Mouse (Mus musculus) gastrocnemius, postnatal 4 days (tissue): Measurements from ENCODE around the gene Arhgef28. TPM values are rescaled to one million over a fixed set of nuclear protein-coding genes. Genes with fewer than 3 reads are reported as not detected.
"Not testable (repeated sequence)": the region's sequence is repeated elsewhere in the genome, so short reads cannot be mapped to it uniquely, and the experiment has no call there.

Experiments
- DNase-seq, 2 experiments: peaks; one replicate each; pipeline ENCODE4 v3.0.0; 2021 to 2022; ENCODE audit warnings: low spot score in 2 of 2, mixed read lengths in 2 of 2
- total RNA-seq, 2 experiments: library from RNA; stranded (reverse); gene quantifications; 2 replicates each; pipeline ENCODE4 v1.2.3; 2021

Arhgef28 gene
- total RNA-seq, 2 experiments from 2014 or later = 4.8 to 5.9 TPM

DNA sequence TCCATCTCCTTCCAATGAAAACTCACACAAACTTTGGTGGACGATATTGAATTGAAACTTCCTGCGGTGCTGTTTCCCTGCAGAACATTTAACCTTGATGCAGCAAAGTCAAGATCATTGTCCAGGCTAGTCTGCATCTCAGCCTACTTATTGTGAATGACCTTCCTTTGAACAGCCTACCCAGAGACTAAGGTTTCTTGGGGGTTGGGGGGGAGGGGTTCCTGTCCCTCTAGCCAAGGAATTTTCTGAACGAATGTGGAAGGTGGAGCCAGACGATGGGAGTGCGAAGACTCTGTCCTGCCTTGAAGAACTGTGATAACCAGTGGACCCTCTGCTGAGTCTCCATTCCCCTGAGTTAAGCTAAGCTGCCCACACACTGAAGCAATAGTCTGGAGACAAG, 80.6 kb downstream of the Arhgef28 start:
- no peak for DNase-seq

DNA sequence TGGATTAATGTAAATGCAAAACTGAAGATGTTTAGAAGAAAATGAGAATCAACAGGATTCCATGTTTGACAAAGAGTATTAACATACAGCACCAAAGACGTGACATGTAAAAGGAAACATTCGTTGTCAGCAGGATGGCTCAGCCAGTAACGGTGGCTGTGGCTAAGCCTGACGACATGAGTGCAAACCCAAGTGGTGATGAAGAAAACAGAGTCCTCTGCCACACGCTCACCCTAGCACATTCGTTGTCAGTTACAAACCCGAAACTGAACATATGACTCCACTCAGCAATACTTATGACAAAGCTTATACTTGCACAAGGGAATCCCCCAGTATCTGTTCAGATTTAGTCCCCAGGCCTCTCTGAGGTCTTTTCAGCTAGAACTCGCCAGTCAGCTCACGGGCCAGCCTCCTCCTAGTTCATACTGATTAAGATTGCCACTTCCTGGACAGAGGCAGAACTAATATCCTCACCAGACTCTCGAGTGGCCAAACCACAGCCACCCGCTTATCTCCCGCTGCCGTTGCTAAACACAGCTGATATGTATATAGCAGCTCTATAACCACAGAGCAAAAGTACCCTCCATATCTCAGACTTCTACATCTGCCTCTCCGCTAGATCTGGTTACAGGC, 82.0 kb downstream of the Arhgef28 start:
- DNase-seq = no peak

DNA sequence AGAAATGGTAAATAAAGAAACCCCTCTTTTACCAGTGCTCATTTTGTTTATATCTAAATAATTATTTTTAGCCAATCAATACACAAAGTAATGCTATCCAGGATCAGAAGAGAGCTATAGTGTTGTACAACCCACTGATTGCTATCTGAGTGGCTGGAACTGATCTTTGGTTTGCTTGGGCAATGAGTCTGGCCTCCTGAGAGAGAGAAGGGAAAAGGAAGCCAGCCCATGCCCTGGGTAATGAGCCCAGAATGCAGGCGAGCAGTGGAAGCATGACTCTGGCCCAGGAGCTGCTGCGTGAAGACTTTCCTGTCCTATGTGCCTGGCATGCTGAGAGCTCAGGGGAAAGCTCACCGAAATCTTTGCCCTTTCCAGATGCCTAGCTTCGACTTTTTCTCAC, 83.5 kb downstream of the Arhgef28 start:
- no peak for DNase-seq

DNA sequence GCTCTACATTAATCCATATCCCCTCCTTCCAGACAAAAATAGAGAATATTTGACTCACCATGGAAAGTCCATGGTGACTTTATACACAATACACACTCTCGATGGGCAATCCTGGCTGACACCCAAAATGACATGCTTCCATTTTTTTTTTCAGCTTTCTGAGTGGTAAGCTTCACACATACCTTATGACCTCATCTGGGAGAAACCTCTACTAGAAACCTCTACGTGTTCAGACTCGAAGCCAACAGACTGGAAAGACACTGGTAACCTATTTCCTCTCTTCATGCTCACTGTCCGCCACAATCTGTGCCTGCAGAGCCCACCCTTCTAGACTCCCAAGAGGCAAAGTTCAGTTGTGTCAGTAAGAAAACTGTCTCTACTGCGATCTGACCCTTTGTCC, 84.2 kb downstream of the Arhgef28 start:
- no peak for DNase-seq

- no peak for DNase-seq
Observed at GRCm38 (mm10) chr13:98121124-98121470, 85.1 kb downstream of the Arhgef28 start.

- no peak for DNase-seq
Observed at GRCm38 (mm10) chr13:98120356-98121123, 85.7 kb downstream of the Arhgef28 start.

DNA sequence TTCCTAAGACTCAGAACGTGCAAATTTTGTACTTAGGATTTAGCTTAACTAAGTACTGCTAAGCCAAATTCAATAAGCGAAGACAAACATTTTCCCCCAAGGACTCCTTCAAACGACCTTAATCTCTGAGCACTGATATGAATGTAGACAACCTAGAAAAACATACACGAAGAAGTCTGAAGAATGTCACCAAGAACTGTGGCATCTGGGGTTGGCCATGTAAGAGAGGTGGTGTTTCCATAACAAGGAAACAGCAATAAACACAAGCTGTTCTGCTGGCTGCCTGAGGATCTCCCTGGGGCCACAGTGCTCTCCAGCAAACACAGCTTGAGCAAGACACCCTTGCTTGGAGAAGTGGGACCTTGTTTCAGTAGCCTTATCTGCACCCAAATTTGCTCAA, 87.9 kb downstream of the Arhgef28 start:
- DNase-seq = no peak

GRCm38 (mm10) chr13:98117566-98118254, 88.5 kb downstream of the Arhgef28 start:
- DNase-seq = no peak

DNA sequence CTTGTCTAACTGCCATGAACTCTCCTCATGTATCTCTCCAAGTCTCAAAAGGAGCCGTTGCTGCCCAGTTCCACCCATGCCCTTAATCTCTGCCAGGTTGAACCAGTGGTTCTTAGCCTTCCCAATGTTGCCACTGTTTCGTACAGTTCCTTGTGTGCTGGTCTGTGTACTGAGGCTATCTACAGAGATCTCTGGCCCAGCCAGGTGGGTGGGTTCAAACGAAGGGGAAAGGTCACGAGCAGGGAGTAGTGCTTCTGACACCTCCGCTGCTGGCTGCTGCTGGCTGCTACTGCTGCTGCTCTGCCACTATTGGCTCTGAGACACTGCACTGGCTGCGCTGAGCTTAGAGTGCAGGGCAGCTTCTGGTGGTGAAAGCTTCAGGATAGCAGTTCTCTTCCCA, 90.6 kb downstream of the Arhgef28 start:
- DNase-seq = no peak

DNA sequence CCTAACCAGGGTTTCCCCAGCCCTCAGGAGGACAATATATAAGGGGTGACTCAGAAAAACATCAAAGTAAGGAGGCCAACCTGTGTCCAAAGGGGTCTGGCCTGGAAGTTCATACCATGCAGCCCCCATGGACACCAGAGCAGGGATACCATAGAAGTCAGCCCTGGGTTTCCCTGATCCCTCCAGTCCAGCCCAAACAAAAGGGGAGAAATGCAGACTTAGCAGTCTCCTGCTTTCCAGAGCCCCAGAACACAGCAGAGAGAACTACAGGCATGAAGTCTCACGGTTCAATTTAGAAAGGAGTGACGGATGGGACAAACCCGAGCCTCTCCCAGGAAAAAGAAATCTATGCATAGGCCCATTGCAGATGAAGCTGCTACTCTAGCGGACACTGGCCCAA, 91.2 kb downstream of the Arhgef28 start:
- no peak for DNase-seq

DNA sequence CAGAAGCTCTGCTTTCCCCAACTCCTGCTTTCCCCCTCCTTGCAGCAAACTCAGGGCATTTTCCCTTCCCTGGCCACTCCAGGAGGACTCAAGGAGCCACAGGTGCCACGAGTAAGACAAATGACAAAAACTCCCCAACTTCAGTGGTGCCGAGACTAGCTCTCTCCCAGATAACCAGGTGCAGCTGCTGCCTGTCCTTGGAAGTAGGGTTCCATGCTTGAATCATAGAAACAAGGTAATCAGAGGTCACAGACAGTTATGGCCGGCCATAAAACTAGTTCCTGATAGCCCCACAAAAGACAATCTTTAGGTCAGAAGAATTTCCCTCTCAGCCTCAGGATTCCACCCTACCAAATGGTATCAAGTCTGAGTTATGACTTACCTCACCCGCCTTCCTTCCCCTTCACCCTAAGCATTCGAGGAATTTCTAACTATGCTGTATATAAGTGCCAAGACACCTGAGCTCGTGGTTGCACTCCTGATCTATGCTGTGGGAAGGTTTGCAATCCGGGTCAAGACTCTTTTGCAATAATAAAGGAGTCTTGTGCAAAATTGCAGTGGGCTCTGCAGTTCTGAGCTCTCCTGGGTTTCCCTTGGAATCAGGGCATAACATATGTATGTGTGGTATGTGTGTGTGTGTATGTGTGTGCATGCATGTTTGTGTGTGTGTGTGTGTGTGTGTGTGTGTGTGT, 93.3 kb downstream of the Arhgef28 start:
- no peak for DNase-seq

- no peak for DNase-seq
Observed at GRCm38 (mm10) chr13:98111531-98111930, 94.7 kb downstream of the Arhgef28 start.

GRCm38 (mm10) chr13:98111021-98111420, 95.2 kb downstream of the Arhgef28 start:
- DNase-seq = no peak

DNA sequence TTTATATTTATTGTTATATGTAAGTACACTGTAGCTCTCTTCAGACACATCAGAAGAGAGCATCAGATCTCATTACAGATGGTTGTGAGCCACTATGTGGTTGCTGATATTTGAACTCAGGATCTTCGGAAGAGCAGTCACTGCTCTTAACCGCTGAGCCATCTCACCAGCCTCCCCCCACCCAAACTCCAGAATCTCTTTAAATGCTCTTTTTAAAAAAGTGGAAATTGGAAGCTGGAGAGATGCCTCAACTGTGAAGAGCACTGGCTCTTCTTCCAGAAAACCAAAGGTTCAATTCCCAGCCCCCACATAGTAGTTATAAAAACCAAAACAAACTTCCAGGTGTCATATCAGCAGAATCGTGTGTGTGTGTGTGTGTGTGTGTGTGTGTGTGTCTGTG, 97.8 kb downstream of the Arhgef28 start:
- DNase-seq = not testable (repeated sequence)

- DNase-seq = no peak
Observed at GRCm38 (mm10) chr13:98107621-98108020, 98.6 kb downstream of the Arhgef28 start.

DNA sequence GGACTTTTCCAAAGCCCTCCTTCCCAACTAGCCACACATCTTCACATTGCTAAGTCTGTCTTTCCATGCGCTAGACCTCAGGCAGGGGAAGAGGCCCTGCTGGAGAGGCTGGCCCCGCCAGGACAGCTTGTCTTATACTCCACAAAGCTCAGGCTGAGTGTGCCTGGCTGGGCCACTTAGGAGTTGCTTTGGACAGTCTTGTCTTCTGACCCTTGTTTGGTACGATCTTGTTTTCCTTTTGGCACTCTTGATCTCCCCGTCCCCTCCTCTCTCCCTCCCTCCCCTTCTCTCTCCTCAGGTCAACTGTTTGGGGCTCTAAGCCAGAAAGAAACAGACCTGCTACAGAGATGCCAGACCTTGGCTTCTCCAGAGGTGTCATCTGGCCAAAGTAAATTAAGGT, 110.3 kb downstream of the Arhgef28 start:
- DNase-seq = no peak

DNA sequence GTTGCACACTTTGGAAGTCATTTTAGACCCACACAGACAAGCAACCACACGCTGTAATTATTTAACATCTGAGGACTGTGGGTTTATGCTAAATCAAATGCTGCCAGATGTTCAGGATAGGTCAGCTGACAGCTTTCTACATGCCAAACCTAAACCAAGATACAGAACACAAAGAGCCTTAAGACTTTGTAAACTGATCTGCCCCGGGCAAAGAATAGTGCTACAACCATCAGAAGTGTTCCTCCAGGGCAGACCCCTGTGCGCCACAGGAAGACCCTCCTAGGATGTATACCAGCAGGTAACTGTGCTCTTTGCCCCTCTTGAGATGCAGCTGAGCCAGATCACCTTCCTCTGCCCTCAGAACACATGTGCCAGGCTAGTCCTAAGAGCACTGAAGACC, 111.9 kb downstream of the Arhgef28 start:
- no peak for DNase-seq

- DNase-seq = no peak
Observed at GRCm38 (mm10) chr13:98093483-98093882, 112.8 kb downstream of the Arhgef28 start.

- DNase-seq = no peak
Observed at GRCm38 (mm10) chr13:98092354-98093002, 113.8 kb downstream of the Arhgef28 start.

GRCm38 (mm10) chr13:98079640-98080039, 126.6 kb downstream of the Arhgef28 start:
- DNase-seq = no peak

GRCm38 (mm10) chr13:98078251-98078650, 128.0 kb downstream of the Arhgef28 start:
- no peak for DNase-seq
